Mouse (Mus musculus) adrenal gland, adult 8-10 months (tissue): Measurements from ENCODE around the gene Tmem9b. TPM values are rescaled to one million over a fixed set of nuclear protein-coding genes. Genes with fewer than 3 reads are reported as not detected.

ENCODE experiments used
- total RNA-seq, 4 experiments: library from RNA; stranded (reverse); gene quantifications; 2 replicates each; pipeline ENCODE4 v1.2.4; 2022

Tmem9b gene
- total RNA-seq, 4 experiments from 2014 or later = 48.7 to 52.2 (median 51.1) TPM

Other genes starting within 250 kb of the Tmem9b start
- gene Trim66, start 244.7 kb downstream of the Tmem9b start, total RNA-seq = under 1 TPM; 0.17 to 0.42 (median 0.35) TPM
- 100 to 1,000 TPM; 217 to 234 (median 223) TPM for gene Rpl27a, start 233.7 kb downstream of the Tmem9b start, total RNA-seq
- 10 to 100 TPM; 26.9 to 62.4 (median 40.9) TPM for gene St5, start 49.3 kb downstream of the Tmem9b start, total RNA-seq
- gene Akip1, start 49.2 kb downstream of the Tmem9b start, total RNA-seq = 10 to 100 TPM; 21.7 to 30.6 (median 23.6) TPM
- gene BC051019, start 29.0 kb downstream of the Tmem9b start, total RNA-seq = under 1 TPM in 1 of 4 experiments, not detected in 3; 0.44 TPM
- gene Ascl3, start 21.1 kb downstream of the Tmem9b start, total RNA-seq = under 1 TPM in 2 of 4 experiments, not detected in 2; 0.46 to 0.99 TPM
- 1 to 10 TPM in 1 of 4 experiments, under 1 TPM in 3; 0.38 to 1.3 (median 0.63) TPM for gene Nrip3, start 29.1 kb upstream of the Tmem9b start, total RNA-seq
- 1 to 10 TPM in 3 of 4 experiments, under 1 TPM in 1; 0.49 to 1.2 (median 1.1) TPM for gene Scube2, start 112.8 kb upstream of the Tmem9b start, total RNA-seq
- 100 to 1,000 TPM; 171 to 249 (median 219) TPM for gene Dennd5a, start 207.6 kb upstream of the Tmem9b start, total RNA-seq
- 10 to 100 TPM; 46.7 to 60.3 (median 51.8) TPM for gene Tmem41b, start 234.1 kb upstream of the Tmem9b start, total RNA-seq